Mouse (Mus musculus) megakaryocyte, adult 5-6 weeks (primary cell): Measurements from ENCODE around the gene Eif3d. TPM values are rescaled to one million over a fixed set of nuclear protein-coding genes. Genes with fewer than 3 reads are reported as not detected.

Source experiments
- ATAC-seq: 2 replicates; pipeline ENCODE4 v1.8.0; 2016; ENCODE audit warnings: mild to moderate bottlenecking, inconsistent platforms; ENCODE audit not compliant: poor library complexity, severe bottlenecking
- total RNA-seq, 2 experiments: library from RNA; stranded (forward) in 1 of 2; stranded (reverse) in 1 of 2; fragments of 153-499, 151-499 nt in 1 of 2; fragments of 221-1000, 200-1000 nt in 1 of 2; gene quantifications; 2 replicates each; pipeline versions ENCODE4 v1.2.3 to v1.2.4; 2015 to 2017

Eif3d gene
- total RNA-seq, 2 experiments from 2014 or later = 106 to 144 TPM

GRCm38 (mm10) chr15:77922710-77923109 is 47.9 kb downstream of the Eif3d start:
- ATAC-seq = no peak

GRCm38 (mm10) chr15:77921636-77922035 is 49.0 kb downstream of the Eif3d start:
- ATAC-seq = no peak

GRCm38 (mm10) chr15:77920511-77921462 is 49.8 kb downstream of the Eif3d start:
- no peak for ATAC-seq

- ATAC-seq = no peak
Observed at GRCm38 (mm10) chr15:77919441-77919840, 51.2 kb downstream of the Eif3d start.

GRCm38 (mm10) chr15:77916851-77917544 is 53.6 kb downstream of the Eif3d start:
- ATAC-seq = peak; percentile 89

GRCm38 (mm10) chr15:77915287-77915686 is 55.3 kb downstream of the Eif3d start:
- no peak for ATAC-seq

GRCm38 (mm10) chr15:77914507-77914906 is 56.1 kb downstream of the Eif3d start:
- ATAC-seq = no peak

GRCm38 (mm10) chr15:77913054-77913453 is 57.6 kb downstream of the Eif3d start:
- ATAC-seq = no peak

- ATAC-seq = no peak
Observed at GRCm38 (mm10) chr15:77912585-77912984, 58.0 kb downstream of the Eif3d start.

GRCm38 (mm10) chr15:77912048-77912447 is 58.6 kb downstream of the Eif3d start:
- no peak for ATAC-seq

- ATAC-seq = no peak
Observed at GRCm38 (mm10) chr15:77911065-77911464, 59.5 kb downstream of the Eif3d start.

Other genes with a start within 250 kb of the Eif3d start
- gene Apol9b, start 241.8 kb downstream of the Eif3d start, total RNA-seq (2015) = not detected in 2 replicates
- not detected in 2 replicates for gene Apol9b, start 241.8 kb downstream of the Eif3d start, total RNA-seq (2017)
- gene Apol8, start 213.8 kb downstream of the Eif3d start, total RNA-seq (2015) = 0.16 and 1.3 TPM in 2 replicates
- gene Apol8, start 213.8 kb downstream of the Eif3d start, total RNA-seq (2017) = 0.16 and 0.26 TPM in 2 replicates
- 464 and 549 TPM in 2 replicates for gene Myh9, start 128.6 kb downstream of the Eif3d start, total RNA-seq (2015)
- 759 and 878 TPM in 2 replicates for gene Myh9, start 128.6 kb downstream of the Eif3d start, total RNA-seq (2017)
- 162 and 187 TPM in 2 replicates for gene Txn2, start 41.8 kb downstream of the Eif3d start, total RNA-seq (2015)
- 23.2 and 39.4 TPM in 2 replicates for gene Txn2, start 41.8 kb downstream of the Eif3d start, total RNA-seq (2017)
- 30.7 and 38.2 TPM in 2 replicates for gene Foxred2, start 14.1 kb downstream of the Eif3d start, total RNA-seq (2015)
- 30.2 and 31.5 TPM in 2 replicates for gene Foxred2, start 14.1 kb downstream of the Eif3d start, total RNA-seq (2017)
- not detected in 2 replicates for gene Cacng2, start 149.2 kb upstream of the Eif3d start, total RNA-seq (2015)
- gene Cacng2, start 149.2 kb upstream of the Eif3d start, total RNA-seq (2017) = not detected in 2 replicates
- 24.1 and 24.9 TPM in 2 replicates for gene Ift27, start 203.3 kb upstream of the Eif3d start, total RNA-seq (2015)
- gene Ift27, start 203.3 kb upstream of the Eif3d start, total RNA-seq (2017) = 6.5 and 10.8 TPM in 2 replicates
- gene Pvalb, start 235.6 kb upstream of the Eif3d start, total RNA-seq (2015) = not detected in 2 replicates
- gene Pvalb, start 235.6 kb upstream of the Eif3d start, total RNA-seq (2017) = not detected in 2 replicates